Mouse (Mus musculus) T-helper 1 cell (primary cell): Measurements from ENCODE around the gene Pcp4.

Experiments
- in situ Hi-C: fragments of 300-600 bp; cut with MboI, MseI; formaldehyde crosslinking; loops from one replicate; pipeline ENCODE4 v1.15.1; 2025; ENCODE audit warnings: high pct_unique_total_duplicates

The Pcp4 gene

DNA sequence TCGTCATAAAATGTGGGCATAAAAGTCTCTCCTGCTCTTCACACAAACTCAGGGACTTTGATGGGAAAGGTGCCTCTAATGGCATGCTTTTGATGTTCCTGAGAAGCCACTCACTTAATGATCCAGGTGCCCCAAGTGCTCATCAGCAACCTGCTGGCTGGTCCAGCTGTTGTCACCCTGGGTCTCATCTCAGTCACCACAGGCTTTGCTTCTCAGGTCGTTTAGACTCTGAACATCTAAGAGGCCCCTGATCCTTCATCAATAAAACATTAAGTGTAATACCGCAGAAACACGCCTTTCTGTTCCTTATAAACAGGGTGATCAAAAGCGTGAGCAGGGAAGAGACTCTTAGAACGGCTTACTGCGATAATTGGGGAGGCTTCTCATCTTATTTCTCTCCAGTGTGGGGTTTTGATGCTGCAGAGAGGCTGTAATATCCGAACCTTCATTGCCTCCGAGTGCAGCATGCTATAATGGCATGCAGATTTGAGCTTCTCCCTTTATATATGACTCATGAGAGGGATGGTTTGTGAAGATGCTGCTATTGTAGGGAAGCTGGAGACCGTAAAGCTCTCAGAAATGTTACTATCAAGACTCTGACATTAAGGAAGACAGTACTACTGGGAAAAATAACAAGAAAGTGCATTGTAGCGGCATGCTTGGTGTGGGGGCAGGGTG is 19.7 kb downstream of the Pcp4 start:
- in situ Hi-C loops = no loop called here

DNA sequence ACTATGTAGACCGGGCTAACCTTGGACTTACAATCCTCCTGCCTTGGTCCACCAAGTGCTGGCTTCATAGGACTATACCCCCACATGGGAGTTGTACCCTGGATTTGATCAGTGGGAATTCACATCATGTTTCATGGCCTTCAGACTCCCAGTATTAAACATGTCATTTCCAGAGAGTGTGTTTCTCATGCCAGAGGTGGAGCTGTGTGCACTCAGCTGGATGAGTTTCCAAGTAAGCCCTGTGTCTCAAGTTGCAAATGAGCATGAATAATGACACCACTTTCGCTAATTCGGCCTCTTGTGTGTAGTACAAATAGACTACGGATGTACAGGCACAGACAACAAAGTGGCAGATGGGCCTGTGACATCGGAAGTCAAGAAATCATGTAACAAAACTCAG is 20.6 kb downstream of the Pcp4 start:
- in situ Hi-C loops = no loop called here

DNA sequence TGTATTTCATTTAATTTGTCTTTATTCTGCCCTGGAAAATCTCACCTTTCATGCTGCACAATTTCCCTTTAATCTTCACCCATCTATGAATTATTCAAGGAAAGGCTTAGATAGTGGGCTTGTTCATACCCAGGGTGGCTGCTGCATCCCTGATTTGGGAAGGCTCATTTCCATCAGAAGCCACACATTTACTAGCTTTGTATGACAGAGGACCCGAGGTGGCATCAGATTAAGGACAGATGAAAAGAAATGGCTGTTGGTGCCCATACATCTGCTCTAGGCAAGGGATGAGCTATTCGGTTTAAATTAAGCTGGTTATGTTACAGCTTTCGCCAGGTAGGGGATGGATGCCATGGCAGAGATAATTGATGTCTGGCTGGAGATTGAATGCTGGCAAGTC is 24.1 kb downstream of the Pcp4 start:
- in situ Hi-C loops = no loop called here

DNA sequence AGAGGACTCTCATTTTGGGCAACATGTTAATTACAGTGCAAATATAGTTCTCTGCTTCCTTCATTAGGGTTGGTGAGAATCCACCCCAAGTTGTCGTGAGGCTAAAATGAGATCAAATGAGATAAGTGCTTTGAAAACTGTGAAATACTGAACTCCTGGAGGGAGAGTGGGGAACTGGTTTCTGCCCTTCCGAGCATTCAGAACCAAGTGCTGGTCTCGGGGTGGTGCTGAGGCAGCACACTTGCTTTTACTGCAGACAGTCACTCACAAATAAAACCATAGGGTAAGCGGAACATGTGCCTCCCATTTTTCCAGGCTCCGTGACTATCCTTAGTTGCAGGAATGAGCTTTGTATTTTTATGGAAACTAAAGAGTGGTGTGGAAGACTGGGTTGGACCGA is 26.7 kb downstream of the Pcp4 start:
- in situ Hi-C loops = no loop called here

DNA sequence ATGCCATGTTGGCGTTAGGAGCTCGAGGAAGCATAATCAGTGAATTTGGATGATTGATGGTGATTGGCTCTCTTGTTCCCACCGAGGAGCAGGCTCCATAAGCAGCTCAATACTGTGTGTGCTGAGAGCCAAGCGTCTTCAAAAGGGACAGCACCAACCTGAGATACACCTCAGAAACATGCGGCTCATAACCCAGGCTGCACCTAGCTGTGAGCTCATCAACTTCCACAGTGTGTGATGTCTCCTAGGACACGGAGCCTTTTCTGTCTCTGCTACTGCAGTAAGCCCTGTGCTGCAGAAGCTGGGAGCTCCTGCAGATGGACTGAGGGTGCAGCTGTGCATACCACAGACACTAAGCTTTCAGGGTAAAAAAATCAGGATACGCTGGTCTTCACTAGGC is 31.5 kb downstream of the Pcp4 start:
- in situ Hi-C loops = no loop called here

DNA sequence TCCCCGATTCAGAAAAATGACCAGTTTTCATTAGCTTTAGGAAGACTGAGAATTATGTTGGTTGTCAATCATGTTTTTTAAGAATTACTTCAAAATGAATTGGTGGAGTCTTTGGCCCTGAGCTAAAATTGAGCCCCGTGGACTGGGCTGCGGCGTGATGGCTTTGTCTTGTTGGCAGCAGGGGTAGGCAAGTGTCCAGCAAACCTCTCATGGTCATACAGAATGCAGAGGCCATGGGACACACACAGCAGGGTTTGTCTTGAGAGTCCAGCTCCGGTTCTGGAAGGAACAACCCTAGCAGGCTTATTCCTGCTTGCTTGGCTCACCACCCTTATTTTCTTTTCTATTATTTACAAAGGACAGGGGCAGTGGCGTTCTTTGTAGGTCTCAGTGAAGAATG is 33.8 kb downstream of the Pcp4 start:
- in situ Hi-C loops = no loop called here

DNA sequence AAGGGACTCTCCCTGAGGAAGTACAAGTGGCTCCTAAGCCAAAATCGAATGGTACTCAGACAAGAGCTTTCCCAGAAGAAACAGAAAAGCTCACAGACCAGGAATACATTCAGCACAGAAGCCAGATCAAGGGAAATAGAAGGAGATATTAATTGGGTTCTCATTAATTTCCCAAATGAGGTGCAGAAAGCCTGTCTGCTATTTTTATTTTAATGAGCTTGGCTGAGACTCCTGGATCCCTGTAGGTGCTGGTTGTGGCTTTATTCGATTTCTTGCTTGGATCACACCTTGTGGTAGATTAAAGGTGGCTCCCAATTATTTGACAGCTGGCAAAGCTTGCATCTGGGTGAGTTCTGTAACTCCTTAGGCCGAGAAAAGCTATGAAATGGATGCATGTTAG is 35.2 kb downstream of the Pcp4 start:
- in situ Hi-C loops = no loop called here

DNA sequence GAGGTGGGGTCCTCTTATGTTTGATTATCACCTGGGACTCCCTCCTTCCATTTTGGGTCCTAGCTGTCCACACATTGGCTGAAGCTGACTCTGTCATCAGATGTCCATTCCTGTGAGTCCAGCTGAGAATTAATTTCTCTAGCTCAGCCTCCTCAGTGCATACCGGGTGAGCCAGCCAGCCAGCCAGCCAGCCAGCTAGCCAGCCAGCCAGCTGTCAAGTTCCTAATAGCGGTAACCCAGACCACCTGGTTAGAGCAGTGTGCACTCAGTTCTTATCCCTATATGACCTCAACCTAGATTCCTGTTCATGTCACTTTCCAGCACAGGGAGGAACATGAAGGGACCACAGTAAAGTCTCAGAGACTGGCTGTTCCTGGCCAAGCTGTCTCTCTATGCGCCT is 47.1 kb downstream of the Pcp4 start:
- in situ Hi-C loops = no loop called here

DNA sequence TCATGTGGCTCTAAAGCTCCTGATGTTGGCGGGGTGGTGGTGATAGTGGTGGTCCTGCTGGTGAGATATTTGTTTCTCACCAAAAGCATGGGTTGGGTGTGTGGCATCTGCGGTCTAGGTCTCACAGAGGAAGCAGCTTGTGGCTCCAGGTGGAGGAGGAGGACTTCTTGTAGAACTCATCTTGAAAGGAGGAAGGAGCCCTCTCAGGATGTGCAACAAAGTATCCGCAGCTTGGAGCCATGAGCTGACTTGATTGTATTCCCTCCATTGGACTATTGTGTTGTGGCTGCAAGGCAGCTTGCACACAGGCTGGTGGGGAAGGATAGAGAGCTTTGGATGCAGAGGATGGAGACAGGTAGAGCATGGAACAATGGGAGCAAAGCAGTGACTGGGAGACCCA is 60.1 kb downstream of the Pcp4 start:
- in situ Hi-C loops = no loop called here

DNA sequence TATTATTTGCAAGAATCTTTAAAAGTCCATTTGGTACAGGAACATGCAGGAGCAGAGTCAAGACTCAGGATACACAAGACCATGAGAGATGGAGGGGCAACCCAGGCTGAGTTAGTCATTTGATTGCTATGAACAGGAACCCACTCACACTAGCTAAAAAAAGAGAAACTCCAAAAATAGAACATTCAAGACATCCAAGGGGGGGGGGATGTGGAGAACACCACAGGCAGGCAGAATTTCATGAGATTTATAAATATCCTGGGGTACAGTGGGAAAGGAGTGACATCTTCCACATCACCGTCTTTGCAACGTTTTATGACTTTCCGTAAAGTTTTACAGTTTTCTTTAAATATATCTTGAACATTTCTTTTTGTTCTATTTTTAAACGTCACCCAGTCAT is 61.1 kb downstream of the Pcp4 start:
- in situ Hi-C loops = no loop called here

DNA sequence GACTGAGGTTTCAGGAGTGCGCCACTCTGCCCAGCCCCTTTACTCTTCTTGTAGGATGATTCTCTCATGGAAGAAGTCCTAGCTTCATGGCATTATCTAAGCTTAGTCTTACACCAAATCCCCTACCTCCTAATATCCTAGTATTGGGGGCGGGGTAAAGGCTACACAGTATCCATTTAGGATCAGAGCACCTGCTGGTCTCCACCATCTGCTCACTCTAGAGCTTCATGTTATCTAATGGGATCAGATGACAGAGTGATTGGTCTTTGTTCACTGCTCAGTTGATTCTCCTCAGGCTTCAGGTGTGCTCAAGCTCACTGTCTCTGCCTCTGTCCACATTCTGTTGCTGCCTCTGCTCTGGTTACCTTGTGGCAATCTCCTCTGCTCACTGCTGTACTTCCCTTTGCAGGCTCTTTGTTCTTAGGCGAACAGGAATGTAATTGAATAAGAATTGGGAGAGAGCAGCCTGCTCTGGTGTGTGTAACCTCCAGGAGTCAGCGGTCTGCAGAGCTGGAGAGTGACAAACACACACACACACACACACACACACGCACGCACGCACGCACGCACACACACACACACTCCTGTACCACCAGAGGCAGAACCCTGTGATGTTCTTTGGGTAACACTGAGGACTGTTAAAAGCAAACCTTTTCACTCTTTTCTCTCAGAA is 62.6 kb downstream of the Pcp4 start:
- in situ Hi-C loops = no loop called here

DNA sequence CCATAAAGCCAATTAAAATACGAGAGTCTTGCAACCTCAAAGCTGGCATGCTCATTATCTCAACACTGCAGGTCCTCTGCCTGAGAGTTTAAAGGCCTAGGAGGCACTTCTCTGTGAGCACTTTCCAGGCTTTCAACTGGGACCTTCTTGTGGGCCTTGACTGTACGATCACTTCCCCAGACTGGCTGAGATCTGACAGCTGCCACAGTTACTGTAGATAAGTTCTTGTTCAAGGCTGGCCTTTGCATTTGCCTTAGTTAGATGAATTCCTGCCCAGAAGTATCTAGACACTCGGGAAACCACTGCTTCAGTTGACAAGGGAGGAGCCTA is 63.1 kb downstream of the Pcp4 start:
- in situ Hi-C loops = no loop called here

DNA sequence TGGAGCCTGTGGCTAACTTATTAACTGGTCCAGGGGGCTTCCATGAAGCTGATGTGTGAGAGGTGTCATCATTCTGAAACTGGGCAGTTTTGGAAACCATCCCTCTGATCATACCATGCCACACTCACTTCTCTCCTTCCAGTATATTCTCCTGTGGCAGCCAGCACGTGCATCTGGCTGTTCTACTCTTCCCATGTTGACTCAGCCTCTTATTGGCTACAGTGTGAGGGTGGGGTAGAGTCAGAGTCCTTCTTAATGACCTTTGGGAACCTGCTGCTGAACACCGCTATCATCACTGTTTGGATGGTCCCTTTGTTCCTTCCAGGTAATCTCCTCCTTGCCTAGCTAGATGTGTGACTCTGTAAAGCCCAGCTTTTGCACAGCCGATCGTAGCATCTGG is 63.6 kb downstream of the Pcp4 start:
- in situ Hi-C loops = no loop called here

DNA sequence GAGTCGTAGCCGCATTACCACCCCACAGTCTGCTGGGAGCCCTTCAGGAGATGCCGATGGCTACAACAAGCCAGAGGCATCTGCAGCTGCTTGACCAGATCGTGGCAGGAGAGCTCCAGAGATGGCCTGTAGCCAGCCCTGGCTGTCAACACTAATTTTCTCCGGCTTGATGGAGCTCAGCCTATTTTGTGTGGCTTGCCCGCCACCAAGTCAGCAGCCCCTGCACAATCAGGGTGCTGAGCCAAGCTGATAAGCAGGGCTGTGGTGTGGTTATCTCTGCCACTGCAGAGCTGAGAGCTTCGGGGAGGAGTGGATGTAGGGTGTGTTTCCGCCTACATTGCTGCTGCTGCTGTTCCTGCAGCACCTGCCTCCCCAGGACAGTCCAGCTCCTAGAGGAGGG is 66.3 kb downstream of the Pcp4 start:
- in situ Hi-C loops = no loop called here

DNA sequence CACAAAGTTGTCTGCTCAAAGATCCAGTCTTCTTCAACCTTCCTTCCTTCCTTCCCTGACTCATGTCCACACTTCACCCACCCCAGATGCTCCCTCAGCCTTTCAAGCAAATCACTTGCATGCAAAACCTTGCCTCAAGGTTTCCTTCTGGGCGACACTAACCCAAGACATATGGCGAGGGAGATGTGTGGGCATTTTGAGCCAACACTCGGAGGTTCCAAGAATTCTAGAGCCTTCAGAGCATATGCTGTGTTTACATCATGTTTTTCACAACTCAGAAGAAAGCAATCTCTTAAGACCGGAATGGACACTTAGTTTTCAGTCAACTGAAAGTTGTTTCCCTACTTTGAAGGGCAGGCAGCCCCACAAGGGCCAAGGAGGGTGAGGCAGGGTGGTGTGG is 67.9 kb downstream of the Pcp4 start:
- in situ Hi-C loops = no loop called here

DNA sequence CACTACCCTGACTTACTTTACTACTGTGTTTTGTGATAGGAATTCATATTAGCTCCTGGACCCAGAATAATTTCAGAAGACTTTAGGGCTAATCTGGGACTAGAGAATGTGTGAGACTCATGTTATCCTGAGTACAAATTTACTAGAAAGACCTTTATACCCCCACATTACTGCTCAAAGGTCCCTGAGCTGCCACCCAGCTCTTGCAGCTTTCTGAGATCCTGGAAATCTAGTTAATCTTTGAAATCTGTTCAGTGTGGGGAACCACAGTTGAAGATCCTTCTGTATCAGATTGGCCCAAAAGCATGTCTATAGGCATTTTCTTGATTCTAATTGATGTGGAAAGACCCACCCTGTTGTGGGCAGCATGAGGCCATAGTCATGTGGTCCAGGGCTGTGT is 69.0 kb downstream of the Pcp4 start:
- in situ Hi-C loops = no loop called here

DNA sequence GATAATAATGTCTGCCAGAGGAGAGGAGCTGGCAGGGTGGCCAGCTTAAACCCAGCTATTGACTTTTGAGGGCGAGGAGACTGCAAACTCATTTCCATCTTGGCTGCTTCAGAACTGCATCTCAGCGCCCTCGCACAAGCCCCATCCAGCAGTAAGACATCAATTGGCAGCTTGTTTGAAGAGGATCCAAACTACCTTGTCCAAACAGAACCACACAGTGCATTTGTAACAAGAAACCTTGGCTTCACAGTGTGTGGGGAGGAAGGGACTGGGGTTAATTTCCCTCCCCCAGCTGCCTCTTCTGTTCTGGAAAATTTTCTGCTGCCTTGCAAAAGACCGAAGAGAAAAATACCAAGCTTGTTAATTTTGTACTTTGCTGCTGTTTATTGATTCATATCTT is 71.7 kb downstream of the Pcp4 start:
- in situ Hi-C loops = no loop called here

DNA sequence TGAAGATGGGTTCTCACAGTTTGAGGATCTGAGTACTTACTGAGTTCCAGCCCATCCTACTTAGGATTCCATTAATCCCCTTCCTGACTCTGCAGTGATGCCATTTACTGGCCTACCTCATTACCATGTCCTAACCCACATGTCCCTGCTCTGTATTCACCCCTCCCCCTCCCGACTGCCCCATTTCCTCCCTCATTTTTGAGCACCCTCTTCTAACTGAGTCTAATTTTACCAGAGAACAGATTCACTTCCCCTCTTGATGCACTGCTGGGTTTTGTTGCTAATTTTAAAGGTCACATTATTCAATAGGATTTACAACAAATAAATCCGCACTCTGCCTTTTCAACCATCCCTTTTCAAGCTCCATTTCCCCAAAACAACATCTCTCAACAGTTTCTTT is 73.7 kb downstream of the Pcp4 start:
- in situ Hi-C loops = no loop called here

DNA sequence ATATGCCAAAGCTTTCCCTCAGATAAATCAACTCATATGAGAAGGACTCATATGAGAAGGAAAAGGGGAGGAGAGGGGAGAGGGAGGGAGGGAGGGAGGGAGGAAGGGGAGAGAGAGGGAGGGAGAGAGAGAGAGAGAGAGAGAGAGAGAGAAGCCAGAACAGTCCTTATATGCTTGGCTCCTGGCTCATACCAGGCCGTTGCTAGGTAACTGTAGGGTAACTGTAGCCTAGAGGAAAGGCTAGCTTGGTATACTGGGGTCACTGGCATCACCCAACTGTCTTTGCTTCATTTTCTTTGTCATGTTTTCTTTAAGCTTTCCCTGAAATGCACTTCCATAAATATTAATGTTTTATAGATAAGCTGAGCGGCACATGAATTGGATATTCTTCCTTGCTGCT is 85.3 kb downstream of the Pcp4 start:
- in situ Hi-C loops = no loop called here

DNA sequence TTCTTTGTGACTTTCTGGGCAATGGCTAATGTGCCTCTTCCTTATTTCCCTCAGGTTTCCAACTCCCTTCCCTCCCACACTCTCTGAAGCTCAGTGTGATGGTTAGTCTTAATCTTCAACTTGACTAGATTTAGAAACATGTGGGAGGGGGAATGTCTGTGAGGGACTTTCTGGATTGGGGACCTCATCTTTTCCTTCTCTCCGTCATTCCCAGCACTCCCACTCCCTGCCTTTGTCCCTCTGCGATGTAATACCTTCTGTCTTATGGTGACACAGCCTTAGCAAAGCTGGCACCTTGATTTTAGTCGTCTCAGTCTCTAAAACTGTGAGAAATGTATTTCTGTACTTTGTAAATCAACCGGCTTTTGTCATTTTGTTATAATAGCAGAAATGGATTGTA is 88.0 kb downstream of the Pcp4 start:
- in situ Hi-C loops = no loop called here

DNA sequence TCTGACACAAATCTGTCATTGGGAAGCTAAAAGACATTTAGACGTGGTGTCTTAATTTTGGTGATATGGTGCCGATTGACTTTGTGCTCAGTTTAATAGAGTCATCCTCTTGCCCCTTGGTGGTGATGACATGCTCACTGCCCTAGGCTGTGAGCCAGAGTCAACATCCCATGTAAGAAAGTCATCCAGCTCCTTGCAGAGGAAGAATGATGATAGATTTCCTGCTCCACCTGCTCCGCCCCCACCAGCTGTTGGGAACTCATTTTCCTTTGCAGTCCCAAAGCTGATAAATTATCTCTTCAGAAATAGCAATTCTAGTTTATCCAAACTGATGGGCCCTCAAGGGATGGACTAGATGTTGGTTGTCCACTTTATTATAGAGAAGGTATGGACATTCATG is 89.2 kb downstream of the Pcp4 start:
- in situ Hi-C loops = no loop called here

DNA sequence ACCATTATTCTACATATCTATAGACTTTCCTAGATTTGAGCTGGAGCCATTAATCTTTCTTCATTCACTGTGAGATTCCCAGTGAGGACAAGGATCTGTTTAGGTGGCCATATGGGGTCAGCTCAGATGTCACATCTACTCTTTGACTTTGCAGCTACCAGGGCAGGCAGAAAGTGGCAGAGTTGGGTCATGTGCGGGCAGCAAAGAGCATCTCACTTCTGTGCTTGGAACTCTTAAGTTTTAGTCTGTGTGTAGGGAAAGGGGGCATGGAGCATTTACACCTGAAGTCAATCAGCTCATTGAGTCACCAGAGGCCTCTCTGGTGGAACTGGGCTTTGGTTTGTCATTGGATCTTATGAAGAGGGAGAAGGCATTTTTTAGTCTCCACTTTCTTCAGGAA is 90.9 kb downstream of the Pcp4 start:
- in situ Hi-C loops = no loop called here

DNA sequence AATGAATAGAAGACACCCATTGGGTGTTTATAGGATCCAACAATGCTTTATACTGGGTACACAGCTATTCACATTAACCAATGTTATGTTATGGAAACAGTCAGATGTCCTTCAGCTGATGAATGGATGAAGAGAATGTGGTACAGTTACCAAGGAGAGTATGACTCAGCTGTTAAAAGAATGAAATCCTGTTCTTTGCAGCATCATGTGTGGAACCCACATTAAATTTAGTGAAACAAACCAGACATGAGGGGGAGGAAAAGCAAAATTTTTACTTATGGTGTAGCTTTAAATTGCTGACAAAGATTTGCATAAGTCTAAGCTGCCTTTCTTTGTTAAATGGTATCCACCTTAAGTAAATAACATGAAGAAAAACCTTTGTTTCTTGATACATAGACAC is 92.4 kb downstream of the Pcp4 start:
- in situ Hi-C loops = no loop called here
